Comparison of ENCODE assay signal across 8 mouse cellular contexts in the genomic region with DNA sequence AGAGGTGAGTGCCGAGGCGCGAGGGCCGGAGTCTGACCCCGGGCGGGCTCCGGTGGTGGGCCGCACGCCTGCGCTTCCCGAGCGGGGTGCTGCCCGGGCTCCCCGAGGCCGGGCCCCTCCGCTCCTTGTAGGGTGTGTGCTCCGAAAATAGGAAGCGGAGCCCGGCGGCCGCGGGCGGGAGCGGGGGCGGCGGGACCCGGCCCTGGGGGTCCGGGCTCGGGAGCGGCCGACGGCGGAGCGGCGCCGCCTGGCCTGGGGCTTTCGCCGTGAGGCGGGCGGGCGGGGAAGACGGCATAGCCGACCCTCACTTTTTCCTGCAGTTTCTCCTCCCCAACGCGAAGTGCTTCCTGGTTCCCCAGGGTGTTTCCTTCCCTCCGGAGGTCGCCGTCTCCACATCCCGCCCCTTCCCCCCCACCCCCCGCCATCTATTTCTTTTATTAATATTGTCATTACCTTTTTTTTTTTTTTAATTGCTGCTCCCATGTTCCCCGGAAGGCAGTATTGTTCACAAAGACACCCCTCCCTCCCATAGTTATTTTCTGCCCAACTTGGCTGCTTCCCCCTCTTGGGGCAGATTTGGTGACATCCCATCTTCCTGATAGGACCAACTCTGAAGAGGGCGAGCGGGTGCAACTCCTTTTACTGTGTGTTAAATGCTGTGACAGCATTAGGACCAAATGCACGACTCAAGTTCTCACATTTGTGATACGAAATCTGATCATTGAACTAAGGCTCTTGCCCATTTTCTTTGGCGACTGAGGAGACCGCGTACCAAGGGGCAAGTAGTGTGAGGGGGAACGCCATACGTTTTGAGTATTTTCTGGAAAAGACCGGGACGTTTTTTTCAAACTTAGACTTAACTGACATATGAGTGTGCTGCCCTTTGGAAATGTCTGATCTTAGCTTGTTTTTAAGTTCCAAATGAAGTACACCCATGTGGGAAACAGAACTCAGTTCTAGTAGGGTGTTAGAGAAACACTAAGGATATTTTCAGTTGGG. TPM values are rescaled to one million over a fixed set of nuclear protein-coding genes. Genes with fewer than 3 reads are reported as not detected.
DNase-seq lines count a peak whose midpoint lies in the region; ATAC-seq lines count a peak whose summit lies in the region.

No protein-coding gene starts in this region.

- intact Hi-C loops in heart, postnatal 25 days (cut with DNase I), result loop anchor here (5.0 kb wide), 1 partner anchor 55 kb away; the partner anchor contains the start of gene St7
- intact Hi-C loops in heart, postnatal 36 days (cut with DNase I), result loop anchor here (5.0 kb wide), 1 partner anchor 55 kb away; the partner anchor contains the start of gene St7

- under 1% methylated on average over 37 of the region's 62 CpGs for WGBS in forebrain, embryonic 12.5 days

- peak; percentile 88 for ATAC-seq in forebrain, embryonic 12.5 days (ENCODE audit: low FRiP score)

- H3K4me2 ChIP-seq in forebrain, embryonic 12.5 days, result peak overlapping the region; percentile 68

- peak overlapping the region; percentile 95 for H3K9ac ChIP-seq in forebrain, embryonic 12.5 days

- H3K27ac ChIP-seq in forebrain, embryonic 12.5 days, result peak overlapping the region; percentile 96

- H3K4me1 ChIP-seq in forebrain, embryonic 12.5 days, result peaks cover 11% of the 10 kb centered on the region

- H3K27me3 ChIP-seq in forebrain, embryonic 12.5 days, result no peaks in the 10 kb centered on the region

- peaks cover 5% of the 10 kb centered on the region; the same call in 1 of the 2 replicates for H3K9me3 ChIP-seq in forebrain, embryonic 12.5 days

- H3K36me3 ChIP-seq in forebrain, embryonic 12.5 days (replicated peaks), result peaks cover 4% of the 10 kb centered on the region; the same call in 1 of the 2 replicates

- DNase-seq in heart, adult 11 months, result peak; percentile 93
- no peak for DNase-seq in heart, postnatal 25 days (ENCODE audit: low spot score)
- DNase-seq in c-Kit-positive CD71-positive TER-119-negative erythroid progenitor cells, embryonic 14.5 days (ENCODE audit: low read depth), result peak; percentile 36
- DNase-seq in heart, postnatal 36 days, result peak; percentile 46 to 59
- DNase-seq in layer of hippocampus, adult 8-10 months (ENCODE audit: low spot score in 2 of 2), result peak; percentile 23 to 39
- DNase-seq in lung, postnatal 36 days, result peak; percentile 52
- DNase-seq in right cerebral cortex, postnatal 14 days, result peak; percentile 41

- peak overlapping the region; percentile 97 for H3K4me3 ChIP-seq in forebrain, embryonic 12.5 days (replicated peaks)

RNA-seq across cellular contexts. Expression of gene Capza2, which starts 1.5 kb away (rescaled TPM):
- total RNA-seq in heart, postnatal 25 days (2021), result 100 to 1,000 TPM; 141 to 158 TPM
- polyA plus RNA-seq in forebrain, embryonic 12.5 days (2016; fragmentation: Nextera tagmentation; extraction: Ambion mirVana), result 232 and 242 TPM in 2 replicates
- 100 to 1,000 TPM; 145 TPM for total RNA-seq in heart, postnatal 36 days (2021)
- total RNA-seq in layer of hippocampus, adult 8-10 months (2022), result 100 to 1,000 TPM; 271 to 292 (median 278) TPM

RNA-seq across cellular contexts. Expression of gene St7, which starts 55.2 kb away (rescaled TPM):
- 10 to 100 TPM; 16.6 to 16.7 TPM for total RNA-seq in heart, postnatal 25 days (2021)
- polyA plus RNA-seq in forebrain, embryonic 12.5 days (2016; fragmentation: Nextera tagmentation; extraction: Ambion mirVana), result 45.6 and 48.6 TPM in 2 replicates
- total RNA-seq in heart, postnatal 36 days (2021), result 10 to 100 TPM; 15.6 to 17.4 TPM
- 10 to 100 TPM; 31.5 to 58.0 (median 46.3) TPM for total RNA-seq in layer of hippocampus, adult 8-10 months (2022)
